Mouse (Mus musculus): Measurements from ENCODE around the gene Slc28a3. TPM values are rescaled to one million over a fixed set of nuclear protein-coding genes. Genes with fewer than 3 reads are reported as not detected.
A peak's percentile ranks its signal among the peaks of the same experiment; 100 is the strongest.

Slc28a3 gene
- polyA plus RNA-seq, 1 experiment from 2014 or later = 0.05 TPM

DNA sequence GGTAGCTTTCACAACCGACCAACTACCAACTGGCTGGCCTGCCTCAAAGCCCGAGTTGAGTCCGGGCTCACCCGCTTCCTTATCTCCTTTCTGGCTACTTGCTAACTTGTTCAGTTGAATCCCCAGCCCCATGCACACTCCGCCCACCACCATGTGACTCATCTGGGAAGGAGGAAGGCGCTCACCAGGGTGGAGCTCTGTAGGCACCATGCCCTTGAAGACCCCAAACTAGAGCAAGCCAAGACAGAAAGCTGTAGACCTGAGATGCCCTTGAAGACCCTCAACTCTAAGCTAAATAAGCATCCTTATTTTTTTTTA is 72.8 kb downstream of the Slc28a3 start:
- no peaks in the 10 kb centered on the region for H3K9me3 ChIP-seq
- 0 out of 2 replicates have a peak overlapping the region, but pooled peaks have one; percentile 11 for H3K27ac ChIP-seq
- no peaks in the 10 kb centered on the region for H3K4me1 ChIP-seq
- H3K27me3 ChIP-seq = no peaks in the 10 kb centered on the region
- no peak overlapping the region for H3K9ac ChIP-seq
- no peaks in the 10 kb centered on the region for H3K36me3 ChIP-seq
- H3K4me2 ChIP-seq (replicated peaks) = no peak overlapping the region
- H3K4me3 ChIP-seq = no peak overlapping the region
- no peak for ATAC-seq (ENCODE audit: insufficient number of reproducible peaks, insufficient read depth, low FRiP score, low TSS enrichment)
- WGBS = 77% methylated on average over 6 of the region's 6 CpGs

DNA sequence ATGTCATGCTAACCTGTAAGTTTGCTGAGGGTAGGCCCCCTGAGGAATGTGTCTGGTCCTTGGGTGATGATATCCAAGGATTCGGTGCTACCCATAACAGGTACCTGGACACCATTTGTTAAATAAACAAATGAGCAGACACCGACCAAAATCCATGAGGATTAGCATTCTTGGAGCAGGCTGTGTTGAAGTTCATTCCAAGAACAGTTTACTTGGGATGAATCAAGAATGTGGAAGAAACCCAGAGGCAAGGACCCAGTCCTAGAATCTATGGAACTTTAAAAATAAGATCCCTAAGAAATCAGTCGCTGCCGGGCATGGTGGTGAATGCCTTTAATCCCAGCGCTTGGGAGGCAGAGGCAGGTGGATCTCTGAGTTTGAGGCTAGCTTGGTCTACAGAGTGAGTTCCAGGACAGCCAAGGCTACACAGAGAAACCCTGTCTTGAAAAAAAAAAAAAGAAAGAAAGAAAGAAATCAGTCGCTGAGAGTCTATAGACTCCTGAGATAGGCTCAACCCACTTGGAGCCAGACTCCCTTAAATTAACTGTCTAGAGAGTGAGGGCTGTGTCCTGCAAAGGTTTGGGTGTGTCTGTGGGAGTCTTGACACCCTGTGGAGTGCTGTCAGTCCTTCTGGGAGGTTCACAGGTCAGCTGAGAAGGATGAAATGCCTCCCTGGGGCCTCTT is 73.3 kb downstream of the Slc28a3 start:
- no peak overlapping the region for H3K27ac ChIP-seq
- no peaks in the 10 kb centered on the region for H3K27me3 ChIP-seq
- H3K36me3 ChIP-seq = no peaks in the 10 kb centered on the region
- no peaks in the 10 kb centered on the region for H3K4me1 ChIP-seq
- no peak overlapping the region for H3K4me2 ChIP-seq (replicated peaks)
- H3K9ac ChIP-seq = no peak overlapping the region
- H3K9me3 ChIP-seq = no peaks in the 10 kb centered on the region
- no peak for ATAC-seq (ENCODE audit: insufficient number of reproducible peaks, insufficient read depth, low FRiP score, low TSS enrichment)
- 91% methylated on average over 6 of the region's 6 CpGs for WGBS
- no peak overlapping the region for H3K4me3 ChIP-seq

DNA sequence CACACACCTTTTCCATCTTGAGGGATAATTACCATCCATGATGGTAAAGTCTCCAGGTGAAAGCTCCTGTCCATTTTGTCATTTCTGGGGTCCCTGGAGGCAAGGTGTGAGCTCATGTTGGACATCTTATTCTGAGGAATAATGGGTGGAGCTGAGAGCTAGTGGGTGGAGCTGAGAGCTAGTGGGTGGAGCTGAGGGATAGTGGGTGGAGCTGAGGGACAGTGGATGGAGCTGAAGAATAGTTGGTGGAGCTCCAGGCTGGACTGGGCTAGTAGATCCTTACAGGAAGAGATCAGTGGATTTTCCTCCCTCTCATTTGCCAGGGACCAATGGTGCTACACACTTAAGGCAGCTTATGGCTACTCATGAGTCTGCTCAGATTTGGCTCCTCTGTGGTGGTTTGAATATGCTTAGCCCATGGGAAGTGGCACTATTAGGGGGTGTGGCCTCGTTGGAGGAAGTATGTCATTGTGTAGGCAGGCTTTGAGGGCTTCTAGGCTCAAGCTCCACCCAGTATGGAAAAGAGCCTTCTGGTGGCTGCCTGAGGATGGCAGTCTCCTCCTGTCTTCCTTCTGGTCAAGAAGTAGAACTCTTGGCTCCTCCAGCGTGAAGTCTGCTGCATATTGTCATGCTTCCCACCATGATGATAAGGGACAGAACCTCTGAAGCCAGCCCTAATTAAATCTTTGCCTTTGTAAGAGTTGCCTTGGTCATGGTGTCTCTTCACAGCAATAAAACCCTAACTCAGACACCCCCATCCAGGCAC is 74.0 kb downstream of the Slc28a3 start:
- H3K27ac ChIP-seq = no peak overlapping the region
- H3K4me3 ChIP-seq = no peak overlapping the region
- H3K4me2 ChIP-seq (replicated peaks) = no peak overlapping the region
- 76% methylated on average over 2 of the region's 2 CpGs for WGBS
- no peak for ATAC-seq (ENCODE audit: insufficient number of reproducible peaks, insufficient read depth, low FRiP score, low TSS enrichment)
- no peaks in the 10 kb centered on the region for H3K4me1 ChIP-seq
- no peaks in the 10 kb centered on the region for H3K27me3 ChIP-seq
- no peaks in the 10 kb centered on the region for H3K36me3 ChIP-seq
- no peaks in the 10 kb centered on the region for H3K9me3 ChIP-seq
- no peak overlapping the region for H3K9ac ChIP-seq

DNA sequence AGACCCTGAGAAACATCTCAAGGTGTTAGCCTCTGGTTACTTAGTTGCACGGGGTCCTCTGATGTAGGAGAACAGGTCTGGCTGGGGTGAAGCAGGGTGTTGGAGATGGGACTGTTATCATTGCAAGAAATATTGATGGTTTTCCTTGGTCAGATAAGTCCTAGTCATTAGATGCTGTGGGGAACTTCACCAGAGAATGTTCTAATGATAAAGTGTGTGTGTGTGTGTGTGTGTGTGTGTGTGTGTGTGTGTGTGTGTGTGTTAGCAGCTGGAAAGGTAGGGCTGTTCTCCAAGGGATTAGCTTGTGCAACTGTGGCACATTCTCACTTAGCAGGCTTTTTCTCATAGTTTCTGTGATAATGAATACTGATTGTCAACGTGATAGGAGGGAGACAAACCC is 75.4 kb downstream of the Slc28a3 start:
- H3K36me3 ChIP-seq = no peaks in the 10 kb centered on the region
- H3K9ac ChIP-seq = no peak overlapping the region
- no peak overlapping the region for H3K4me3 ChIP-seq
- no peaks in the 10 kb centered on the region for H3K27me3 ChIP-seq
- H3K27ac ChIP-seq = no peak overlapping the region
- H3K4me2 ChIP-seq (replicated peaks) = no peak overlapping the region
- no peaks in the 10 kb centered on the region for H3K4me1 ChIP-seq
- no peaks in the 10 kb centered on the region for H3K9me3 ChIP-seq
- WGBS = 74% methylated on average over 2 of the region's 2 CpGs
- ATAC-seq (ENCODE audit: insufficient number of reproducible peaks, insufficient read depth, low FRiP score, low TSS enrichment) = no peak

DNA sequence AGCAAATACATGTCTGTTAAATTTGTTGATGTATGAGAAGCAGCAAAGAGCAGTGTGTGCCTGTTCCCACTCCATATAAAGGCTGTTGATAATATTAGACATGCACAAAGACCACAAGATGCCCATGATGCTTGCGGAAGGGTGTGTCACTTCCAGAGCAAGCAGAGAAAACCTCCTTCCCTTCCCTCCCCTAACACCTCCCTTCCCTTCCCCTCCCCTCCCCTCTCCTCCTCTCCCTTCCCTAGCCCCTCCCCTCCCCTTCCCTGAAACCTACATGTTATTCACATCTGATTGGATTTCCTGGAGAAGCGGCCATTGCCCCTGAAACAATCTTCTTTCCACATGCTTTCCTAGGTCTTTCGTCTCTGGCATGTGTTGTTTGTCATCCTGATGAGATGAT is 75.8 kb downstream of the Slc28a3 start:
- Histone ChIP-seq H3K27me3 (no peaks in the 10 kb centered on the region), H3K4me1 (no peaks in the 10 kb centered on the region), H3K4me2 (replicated peaks) (no peak overlapping the region), H3K9ac (no peak overlapping the region), H3K27ac (no peak overlapping the region), H3K4me3 (no peak overlapping the region), H3K36me3 (no peaks in the 10 kb centered on the region), H3K9me3 (no peaks in the 10 kb centered on the region)
- WGBS = 69% methylated on average over 3 of the region's 3 CpGs
- no peak for ATAC-seq (ENCODE audit: insufficient number of reproducible peaks, insufficient read depth, low FRiP score, low TSS enrichment)

DNA sequence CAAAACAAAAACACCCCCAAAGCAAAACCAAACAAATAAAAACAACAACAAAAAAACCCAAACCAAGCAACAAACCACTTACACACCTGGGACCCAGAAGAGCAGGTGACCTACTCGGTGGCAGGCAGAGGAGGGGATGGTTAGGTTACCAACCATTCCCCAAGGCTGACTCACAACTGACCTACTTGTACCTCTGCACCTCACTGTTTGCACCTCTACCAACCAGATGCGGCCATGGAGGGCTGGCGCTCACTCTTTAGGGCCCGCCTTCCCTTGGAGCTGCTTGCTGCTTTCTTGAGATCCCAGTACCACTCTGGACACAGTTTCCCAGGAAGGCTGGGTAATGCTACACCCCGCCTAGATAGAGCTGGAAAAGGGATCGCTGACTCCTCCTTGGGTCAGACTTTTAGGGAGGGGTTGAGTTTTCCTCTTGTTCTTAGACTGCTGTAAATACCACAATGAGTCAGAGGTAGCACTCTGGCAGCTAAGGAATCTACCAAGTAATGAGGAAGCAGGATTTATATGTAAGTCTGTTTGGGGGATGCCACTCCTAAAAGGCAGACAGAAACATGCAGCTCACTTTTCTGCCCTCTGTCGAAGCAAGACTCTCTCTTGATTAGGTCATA is 76.3 kb downstream of the Slc28a3 start:
- H3K27me3 ChIP-seq = no peaks in the 10 kb centered on the region
- H3K4me3 ChIP-seq = no peak overlapping the region
- no peak overlapping the region for H3K27ac ChIP-seq
- no peak overlapping the region for H3K4me2 ChIP-seq (replicated peaks)
- no peaks in the 10 kb centered on the region for H3K36me3 ChIP-seq
- H3K4me1 ChIP-seq = no peaks in the 10 kb centered on the region
- H3K9me3 ChIP-seq = no peaks in the 10 kb centered on the region
- ATAC-seq (ENCODE audit: insufficient number of reproducible peaks, insufficient read depth, low FRiP score, low TSS enrichment) = no peak
- WGBS = 74% methylated on average over 7 of the region's 7 CpGs
- no peak overlapping the region for H3K9ac ChIP-seq

DNA sequence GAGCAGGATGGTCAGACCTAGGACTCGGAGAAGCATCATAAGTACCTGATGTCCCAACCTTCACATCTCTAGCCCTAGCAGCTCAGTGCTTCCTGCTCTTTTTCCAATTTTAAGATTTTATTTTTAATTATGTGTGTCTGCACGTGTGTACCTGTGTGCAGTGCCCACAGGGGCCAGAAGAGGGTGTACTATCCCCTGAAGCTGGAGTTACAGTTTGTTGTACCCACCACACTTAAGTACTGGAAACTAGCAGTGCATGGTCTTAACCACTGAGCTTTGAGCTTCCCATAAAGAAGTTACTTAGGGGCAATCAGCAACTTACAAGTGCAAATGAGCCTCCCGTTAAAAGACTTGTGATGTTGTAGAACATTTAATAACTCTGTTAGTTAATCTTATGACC is 86.1 kb downstream of the Slc28a3 start:
- Histone ChIP-seq H3K36me3 (no peaks in the 10 kb centered on the region), H3K27me3 (no peaks in the 10 kb centered on the region), H3K4me2 (replicated peaks) (no peak overlapping the region), H3K27ac (no peak overlapping the region), H3K9ac (no peak overlapping the region), H3K4me1 (peaks cover 5% of the 10 kb centered on the region), H3K9me3 (no peaks in the 10 kb centered on the region), H3K4me3 (no peak overlapping the region)
- no peak for ATAC-seq (ENCODE audit: insufficient number of reproducible peaks, insufficient read depth, low FRiP score, low TSS enrichment)
- 89% methylated on average over 3 of the region's 3 CpGs for WGBS

DNA sequence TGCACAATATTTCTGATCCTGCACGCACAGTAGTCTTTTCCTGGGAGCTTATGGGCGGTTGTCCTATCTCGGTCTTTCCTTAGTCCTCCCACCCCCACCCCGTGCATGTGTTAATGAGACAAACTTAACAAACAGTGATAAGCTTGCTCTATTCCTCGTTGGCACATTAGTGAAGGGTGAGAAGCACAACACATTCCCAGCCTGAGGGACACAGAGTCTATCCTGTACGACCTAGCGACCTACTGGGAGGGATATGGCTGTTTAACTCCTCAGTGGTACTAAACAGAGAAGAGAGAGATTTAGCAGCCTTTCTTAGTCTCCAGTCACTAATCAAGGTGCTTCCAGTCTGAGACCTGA is 86.9 kb downstream of the Slc28a3 start:
- Histone ChIP-seq H3K4me2 (replicated peaks) (0 out of 2 replicates have a peak overlapping the region, but pooled peaks have one; percentile 41), H3K4me1 (peaks cover 5% of the 10 kb centered on the region), H3K9ac (no peak overlapping the region), H3K27ac (no peak overlapping the region), H3K36me3 (no peaks in the 10 kb centered on the region), H3K9me3 (no peaks in the 10 kb centered on the region), H3K27me3 (no peaks in the 10 kb centered on the region), H3K4me3 (no peak overlapping the region)
- no peak for ATAC-seq (ENCODE audit: insufficient number of reproducible peaks, insufficient read depth, low FRiP score, low TSS enrichment)
- WGBS = 72% methylated on average over 7 of the region's 7 CpGs

DNA sequence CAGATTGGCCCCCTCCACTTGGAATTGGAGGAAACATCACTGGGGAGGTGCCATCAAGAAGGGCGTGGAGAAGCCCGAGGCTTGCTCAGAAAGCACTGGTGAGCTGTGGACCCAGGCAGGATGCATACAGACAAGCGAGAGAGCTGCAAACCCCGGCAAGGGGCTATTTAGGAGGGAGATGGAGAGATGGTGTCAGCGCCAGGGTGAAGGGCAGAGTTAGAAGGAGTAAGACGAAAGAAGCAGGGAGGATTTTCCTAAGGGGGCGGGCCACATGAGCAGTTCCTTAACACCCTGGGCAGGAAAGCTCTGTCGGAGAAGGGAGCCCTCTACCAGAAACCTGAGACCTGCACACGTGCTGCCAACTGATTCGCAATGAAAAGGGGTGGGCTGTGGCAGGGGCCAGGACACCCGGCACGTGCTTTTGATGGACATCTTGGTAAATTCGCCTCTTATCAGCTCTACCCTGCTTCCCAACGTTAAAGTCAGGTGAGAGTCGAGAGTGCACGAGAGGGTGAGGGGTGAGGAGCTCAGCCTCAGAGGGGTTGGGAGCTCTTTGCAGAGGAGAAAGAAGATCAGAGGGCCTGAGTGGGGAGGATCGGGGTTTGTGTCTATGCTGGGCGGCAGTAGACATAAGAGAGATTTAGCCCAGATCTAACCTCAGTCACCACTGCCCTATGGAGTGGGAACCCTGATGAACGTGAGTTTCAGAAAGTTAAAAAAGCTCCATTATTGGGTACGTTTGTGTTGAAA is 87.5 kb downstream of the Slc28a3 start:
- H3K27ac ChIP-seq = no peak overlapping the region
- WGBS = 20% methylated on average over 20 of the region's 20 CpGs
- H3K9ac ChIP-seq = no peak overlapping the region
- H3K4me3 ChIP-seq = 0 out of 2 replicates have a peak overlapping the region, but pooled peaks have one; percentile 1
- H3K9me3 ChIP-seq = no peaks in the 10 kb centered on the region
- peaks cover 5% of the 10 kb centered on the region for H3K4me1 ChIP-seq
- no peaks in the 10 kb centered on the region for H3K36me3 ChIP-seq
- peak; percentile 75; the same call in 1 of the 2 replicates for ATAC-seq (ENCODE audit: insufficient number of reproducible peaks, insufficient read depth, low FRiP score, low TSS enrichment)
- no peaks in the 10 kb centered on the region for H3K27me3 ChIP-seq
- H3K4me2 ChIP-seq (replicated peaks) = peak overlapping the region; percentile 41

DNA sequence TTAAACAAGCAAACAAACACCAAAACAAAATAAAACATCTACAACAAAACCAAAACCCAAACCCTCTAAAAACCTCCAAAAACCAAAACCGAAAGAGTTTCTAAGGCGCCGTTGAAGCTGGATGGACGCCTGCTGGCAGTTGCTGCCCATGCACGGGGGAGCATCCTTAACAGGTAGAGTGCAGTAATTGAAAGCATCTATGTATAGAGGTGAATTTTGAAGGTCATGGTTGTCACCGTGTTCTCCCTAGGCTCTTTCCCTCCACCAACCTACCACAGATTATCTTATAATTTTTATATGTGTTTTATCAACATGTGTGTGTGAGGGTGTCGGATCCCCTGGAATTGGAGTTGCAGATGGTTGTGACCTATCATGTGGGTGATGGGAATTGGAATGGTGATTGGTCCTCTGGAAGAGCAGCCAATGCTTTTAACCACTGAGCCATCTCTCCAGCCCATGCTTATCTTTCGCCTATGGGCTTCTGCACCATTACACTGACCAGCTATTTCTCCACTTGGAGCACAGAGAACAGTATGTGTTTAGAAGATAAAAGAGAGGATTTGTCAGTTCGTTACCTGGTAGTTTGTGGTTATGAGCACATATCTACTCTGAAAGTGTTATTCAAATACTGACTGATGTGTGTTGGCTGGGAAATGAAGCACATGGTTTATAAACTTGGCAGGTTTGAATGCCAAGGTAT is 89.2 kb downstream of the Slc28a3 start:
- Histone ChIP-seq H3K4me3 (no peak overlapping the region), H3K27ac (no peak overlapping the region), H3K27me3 (no peaks in the 10 kb centered on the region), H3K9me3 (no peaks in the 10 kb centered on the region), H3K4me1 (peaks cover 5% of the 10 kb centered on the region), H3K36me3 (no peaks in the 10 kb centered on the region), H3K4me2 (replicated peaks) (no peak overlapping the region), H3K9ac (no peak overlapping the region)
- WGBS = 88% methylated on average over 9 of the region's 9 CpGs
- no peak for ATAC-seq (ENCODE audit: insufficient number of reproducible peaks, insufficient read depth, low FRiP score, low TSS enrichment)

DNA sequence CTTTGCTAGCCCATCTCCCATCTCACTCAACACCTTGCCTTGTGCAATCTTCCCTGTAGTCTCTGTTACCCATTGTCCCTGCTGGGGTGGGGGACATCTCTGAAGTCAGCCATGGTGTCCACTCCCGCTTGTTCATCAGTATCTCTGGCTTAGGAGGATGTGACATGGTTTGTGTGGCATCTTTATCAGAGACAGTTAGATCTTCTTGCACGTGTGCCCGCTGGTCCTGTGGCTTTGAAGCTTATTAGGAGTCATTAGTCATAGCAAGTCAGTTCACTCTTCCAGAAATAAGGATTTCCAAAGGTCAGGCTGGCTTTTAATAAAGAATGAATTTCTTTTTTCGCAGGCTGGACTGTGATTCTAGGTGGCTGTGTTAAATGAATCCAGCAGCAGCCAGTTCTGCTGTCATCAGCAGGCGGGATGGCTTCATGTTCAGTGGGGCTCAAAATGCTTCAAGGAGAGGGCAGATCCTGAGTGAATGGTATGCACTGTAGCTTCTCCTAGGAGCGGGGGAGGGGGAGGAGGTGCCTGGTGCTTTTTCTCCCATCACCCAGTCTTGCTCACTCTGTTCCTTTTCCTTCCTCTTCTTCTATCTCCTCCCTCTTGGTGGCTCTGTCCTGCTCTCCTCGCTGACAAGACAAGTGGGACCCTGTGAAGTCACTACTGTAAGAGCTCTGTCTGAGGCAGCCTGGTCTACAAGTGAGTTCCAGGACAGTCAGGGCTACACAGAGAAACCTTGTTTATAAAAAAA is 89.9 kb downstream of the Slc28a3 start:
- 56% methylated on average over 7 of the region's 7 CpGs for WGBS

More for the DNA sequence above, 89.9 kb downstream of the Slc28a3 start:
- no peak overlapping the region for H3K9ac ChIP-seq
- no peaks in the 10 kb centered on the region for H3K9me3 ChIP-seq
- ATAC-seq (ENCODE audit: insufficient number of reproducible peaks, insufficient read depth, low FRiP score, low TSS enrichment) = no peak
- H3K4me2 ChIP-seq (replicated peaks) = no peak overlapping the region
- peaks cover 5% of the 10 kb centered on the region for H3K4me1 ChIP-seq
- H3K36me3 ChIP-seq = no peaks in the 10 kb centered on the region
- no peaks in the 10 kb centered on the region for H3K27me3 ChIP-seq
- no peak overlapping the region for H3K27ac ChIP-seq
- no peak overlapping the region for H3K4me3 ChIP-seq

Data from embryonic facial prominence, embryonic 12.5 days (tissue).